Mouse (Mus musculus) lung, postnatal 14 days (tissue): ENCODE measurements at regions not wholly inside any gene's neighbourhood (a gene's known extent, or its start where the extent isn't known, plus 50 kb on each side); places are given as distances from the start of the nearest gene placed in this dataset.
"Not testable (repeated sequence)": the region's sequence is repeated elsewhere in the genome, so short reads cannot be mapped to it uniquely, and the experiment has no call there.

ENCODE experiments used
- DNase-seq: peaks from one replicate; pipeline ENCODE4 v3.0.0; 2021

GRCm38 (mm10) chr13:58663316-58663715 lies 52.6 kb upstream of the Slc28a3 start:
- DNase-seq: peak; percentile 10

- DNase-seq: no peak
Observed at GRCm38 (mm10) chr13:58668664-58669063, 58.0 kb upstream of the Slc28a3 start.

GRCm38 (mm10) chr13:58670206-58670605 lies 59.5 kb upstream of the Slc28a3 start:
- DNase-seq: no peak

DNA sequence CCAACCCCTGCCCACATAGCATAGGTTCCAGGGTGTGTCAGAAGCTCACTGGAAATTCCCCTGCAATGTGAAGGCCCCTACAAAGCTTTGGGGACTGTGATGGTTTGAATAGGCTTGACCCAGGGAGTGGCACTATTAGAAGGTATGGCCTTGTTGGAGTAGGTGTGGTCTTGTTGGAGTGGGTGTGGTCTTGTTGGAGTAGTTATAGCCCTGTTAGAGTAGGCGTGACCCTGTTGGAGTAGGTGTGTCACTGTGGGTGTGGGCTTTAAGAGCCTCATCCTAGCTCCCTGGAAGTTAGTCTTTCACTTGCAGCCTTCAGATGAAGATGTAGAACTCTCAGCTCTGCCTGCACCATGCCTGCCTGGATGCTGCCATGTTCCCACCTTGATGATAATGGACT lies 64.9 kb upstream of the Slc28a3 start:
- not testable (repeated sequence) for DNase-seq

DNA sequence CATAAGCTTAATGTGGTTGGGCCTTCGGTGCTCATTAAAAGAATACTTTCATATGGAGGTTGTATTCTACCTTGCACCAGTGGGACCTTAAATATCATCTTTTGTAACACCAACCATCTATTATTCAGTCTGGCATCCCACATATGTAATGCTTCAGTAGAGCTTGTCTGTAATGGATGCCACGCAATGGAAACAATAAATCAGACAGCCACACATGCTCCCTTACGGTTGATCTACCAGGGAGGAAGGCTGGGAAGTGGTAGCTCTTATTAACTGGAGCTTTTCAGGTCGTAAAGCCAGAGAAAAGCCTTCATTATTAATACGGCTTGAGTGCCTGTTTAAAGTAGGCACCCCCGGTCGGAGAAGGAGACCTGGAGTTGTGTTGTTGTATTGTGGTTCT lies 66.8 kb upstream of the Slc28a3 start:
- no peak for DNase-seq

DNA sequence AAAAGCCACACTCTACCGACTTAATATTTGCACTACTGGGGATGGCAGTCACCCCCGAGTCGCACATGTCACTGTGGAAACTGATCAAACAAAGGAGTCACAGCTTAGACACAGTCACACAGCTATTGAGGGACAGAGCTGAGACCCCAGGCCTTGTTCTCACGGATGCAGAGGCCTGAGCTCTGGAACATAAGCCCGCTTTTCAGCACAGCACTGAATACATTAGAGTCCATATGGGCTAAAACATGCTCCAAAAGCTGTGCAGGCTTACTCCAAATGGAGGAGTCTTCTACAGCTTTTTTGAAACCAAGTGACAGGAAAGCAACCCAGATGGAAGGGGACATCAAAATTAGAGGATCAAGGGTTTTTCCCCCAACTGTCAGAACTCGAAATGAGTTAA lies 69.0 kb upstream of the Slc28a3 start:
- DNase-seq: no peak

DNA sequence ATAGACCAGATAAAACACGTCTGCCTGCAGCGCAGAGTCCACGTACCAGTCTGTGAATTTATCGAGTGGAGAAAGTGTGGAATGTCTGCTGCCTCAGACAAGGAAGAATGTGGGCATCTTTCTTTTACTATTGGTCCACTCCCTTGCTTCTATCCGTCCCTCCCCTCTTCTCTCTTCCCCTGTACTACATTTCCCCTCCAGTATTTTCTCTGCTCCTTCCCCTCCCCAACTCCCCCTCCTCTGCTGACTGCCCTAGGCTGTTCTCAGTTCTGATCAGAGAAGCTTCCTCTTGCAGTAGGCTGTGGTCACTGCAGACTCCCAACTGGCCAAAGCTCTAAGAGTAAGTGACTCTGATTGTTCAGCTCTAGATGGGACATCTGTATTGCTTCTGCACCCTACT lies 76.1 kb upstream of the Slc28a3 start:
- DNase-seq: no peak

DNA sequence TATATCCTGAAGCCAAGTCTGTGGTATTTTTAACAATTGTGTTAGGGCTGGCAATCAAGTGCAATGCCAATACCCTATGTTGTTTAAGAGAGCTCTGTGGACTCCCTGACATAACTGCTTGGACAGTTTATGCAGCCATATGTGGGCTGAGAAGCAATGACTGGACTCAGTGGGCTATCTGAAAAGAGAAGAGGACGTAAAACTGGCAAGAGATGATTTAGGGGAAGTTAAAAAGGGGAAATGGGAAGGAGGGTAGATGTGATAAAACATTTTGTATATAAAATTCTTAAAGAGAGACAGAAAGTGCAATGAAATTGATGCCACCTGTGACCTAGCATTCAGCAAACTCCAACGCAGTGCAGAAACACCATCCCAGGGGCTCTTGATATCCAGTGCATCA lies 76.9 kb upstream of the Slc28a3 start:
- DNase-seq: no peak

DNA sequence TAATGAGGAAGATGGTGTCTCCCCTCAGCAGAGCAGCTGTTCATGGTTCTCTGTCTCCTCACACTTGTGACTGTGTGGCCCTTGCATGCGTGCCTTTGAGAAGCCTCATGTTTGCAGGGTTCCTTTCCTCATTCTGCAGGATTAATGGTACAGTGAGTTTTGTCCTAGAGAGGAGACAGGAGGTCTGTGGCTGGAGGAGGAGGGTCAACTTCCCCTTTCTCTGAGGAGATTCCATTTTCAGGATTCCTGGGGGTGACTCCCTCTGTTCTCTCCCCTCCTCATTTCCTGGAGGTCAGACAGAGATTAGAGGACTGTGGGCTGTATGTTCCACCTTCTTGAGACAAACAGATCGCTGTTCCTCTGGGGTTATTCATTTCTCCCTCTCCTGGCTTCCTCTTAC lies 77.6 kb upstream of the Slc28a3 start:
- DNase-seq: no peak

DNA sequence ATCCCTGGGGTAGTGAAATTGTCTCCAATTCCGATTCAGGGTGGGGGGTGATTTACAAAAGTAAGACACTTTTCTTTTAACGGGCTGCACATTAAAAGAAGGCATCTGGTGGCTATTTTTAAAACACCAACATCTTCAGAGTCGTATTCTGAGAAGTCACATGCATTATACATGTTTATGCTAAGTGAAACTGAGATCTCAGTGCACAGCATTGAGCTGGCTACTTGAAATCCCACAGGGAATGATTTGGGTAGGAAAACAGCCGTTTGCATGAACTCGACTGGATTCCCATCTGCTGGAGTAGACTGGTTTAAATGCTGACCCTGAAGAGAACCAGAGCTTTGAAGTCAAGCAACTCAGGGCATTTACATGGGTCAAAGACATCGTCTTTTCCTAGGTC lies 84.0 kb upstream of the Slc28a3 start:
- no peak for DNase-seq

GRCm38 (mm10) chr13:58695964-58696363 lies 85.3 kb upstream of the Slc28a3 start:
- no peak for DNase-seq

DNA sequence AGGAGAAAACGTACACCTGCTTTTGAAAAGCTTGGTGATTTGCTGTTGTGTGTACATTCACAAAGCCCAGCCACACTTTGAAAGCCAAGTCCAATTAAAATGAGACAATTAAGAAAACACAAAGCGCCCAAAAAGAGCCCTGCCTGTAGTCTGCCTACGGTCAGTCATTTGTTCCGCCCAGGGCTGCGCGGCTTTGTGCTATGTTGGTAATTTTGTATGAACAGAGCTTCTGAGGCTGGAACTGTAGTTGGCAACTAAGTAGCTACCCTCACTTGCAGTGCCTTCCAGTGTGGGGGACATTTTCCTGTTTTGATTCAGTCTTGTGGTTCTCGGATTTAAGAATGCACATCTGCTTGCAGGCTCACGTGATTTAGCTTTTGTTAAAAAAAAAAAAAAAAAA lies 89.3 kb upstream of the Slc28a3 start:
- no peak for DNase-seq

GRCm38 (mm10) chr13:58704141-58704540 lies 93.5 kb upstream of the Slc28a3 start:
- DNase-seq: no peak

DNA sequence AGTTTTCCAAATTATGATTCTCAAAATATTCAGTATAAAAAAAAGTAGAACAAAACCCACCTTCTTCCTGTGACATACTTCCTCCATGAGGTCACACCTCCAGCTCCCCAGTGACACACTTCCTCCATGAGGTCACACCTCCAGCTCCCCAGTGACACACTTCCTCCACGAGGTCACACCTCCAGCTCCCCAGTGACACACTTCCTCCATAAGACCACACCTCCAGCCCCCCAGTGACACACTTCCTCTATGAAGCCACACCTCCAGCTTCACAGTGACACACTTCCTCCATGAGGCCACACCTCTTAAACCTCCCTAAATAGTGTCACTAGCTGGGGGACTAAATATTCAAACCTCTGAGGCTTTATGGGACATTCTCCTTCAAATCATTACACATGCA lies 89.8 kb upstream of the Ntrk2 start:
- no peak for DNase-seq

DNA sequence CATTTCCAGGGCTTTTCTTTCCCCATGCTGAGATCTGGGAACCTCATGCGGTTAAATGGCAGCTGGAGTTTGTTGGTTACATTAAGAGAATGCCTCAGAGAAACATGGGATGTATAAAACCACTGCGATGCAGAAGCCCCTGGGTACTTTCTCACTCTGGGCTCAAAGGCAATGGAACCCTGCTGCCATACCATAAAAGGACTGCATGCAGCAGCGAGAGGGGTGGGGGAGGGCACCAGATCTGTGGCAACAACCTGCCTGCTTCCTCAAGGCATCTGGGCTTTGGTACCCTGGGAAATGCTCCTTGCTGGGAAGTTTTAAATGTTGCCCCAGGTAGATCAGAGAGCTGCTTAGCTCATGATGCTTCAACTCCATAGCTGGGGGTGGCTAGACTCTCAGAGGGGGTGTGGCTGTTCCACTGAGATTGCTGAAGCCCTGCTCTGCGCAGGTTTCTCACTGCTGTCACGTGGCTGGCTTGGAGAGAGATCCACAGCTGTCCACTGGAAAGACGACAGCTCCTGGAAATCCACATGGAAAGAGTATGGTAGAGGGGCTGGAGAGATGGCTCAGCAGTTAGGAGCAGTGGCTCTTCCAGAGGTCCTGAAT lies 75.8 kb upstream of the Ntrk2 start:
- no peak for DNase-seq

GRCm38 (mm10) chr13:58732776-58733175 lies 73.6 kb upstream of the Ntrk2 start:
- no peak for DNase-seq

GRCm38 (mm10) chr13:58733615-58734014 lies 72.8 kb upstream of the Ntrk2 start:
- no peak for DNase-seq

DNA sequence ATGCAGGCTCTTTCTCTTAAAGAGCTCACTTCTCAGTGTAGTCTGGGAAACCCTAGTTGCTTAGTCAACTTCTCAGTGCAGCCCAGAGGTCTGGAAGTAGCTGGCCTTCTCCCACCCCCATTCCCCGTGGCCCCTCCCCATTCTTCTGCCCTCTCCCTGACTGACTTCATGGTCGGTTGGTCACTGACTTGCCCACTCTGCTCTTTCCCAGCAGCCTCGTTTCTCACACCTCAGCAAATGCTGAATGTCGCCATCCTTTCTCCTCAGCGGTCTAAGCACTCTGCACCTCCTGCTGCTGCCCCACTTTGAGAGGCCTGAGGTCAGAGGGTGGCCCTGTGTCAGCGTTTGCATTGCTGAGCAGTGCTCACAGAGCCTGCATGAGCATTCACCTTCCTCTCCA lies 70.8 kb upstream of the Ntrk2 start:
- DNase-seq: no peak

- DNase-seq: no peak
Observed at GRCm38 (mm10) chr13:58740731-58741130, 65.6 kb upstream of the Ntrk2 start.

- no peak for DNase-seq
Observed at GRCm38 (mm10) chr13:58746056-58746455, 60.3 kb upstream of the Ntrk2 start.

GRCm38 (mm10) chr13:58747685-58748084 lies 58.7 kb upstream of the Ntrk2 start:
- no peak for DNase-seq

DNA sequence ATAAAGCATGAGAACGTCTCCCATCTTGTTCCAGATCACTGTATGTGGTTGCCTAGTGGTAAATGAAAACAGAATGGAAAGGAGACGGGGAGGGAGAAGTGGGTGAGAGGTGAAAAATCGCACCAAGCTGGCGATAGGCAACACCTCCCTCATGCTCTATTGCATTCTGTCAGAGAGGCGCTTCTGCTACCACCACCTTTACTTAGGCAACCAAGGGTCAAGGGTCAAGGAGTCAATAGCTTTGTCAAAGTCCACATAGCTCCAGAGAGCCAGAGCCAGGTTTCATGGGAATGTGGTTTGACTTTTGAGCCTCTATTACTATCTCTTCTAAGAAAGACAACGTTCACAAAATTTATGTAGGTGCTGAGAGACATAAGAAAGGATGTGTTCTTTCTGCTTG lies 50.2 kb upstream of the Ntrk2 start:
- DNase-seq: no peak
